Mouse (Mus musculus) spleen, adult 2 months (tissue): ENCODE data around the gene Sfrp2.

Experiments
- CTCF ChIP-seq: fragments of 200-500 bp; IDR thresholded peaks from 2 replicates; pipeline ENCODE4 v1.5.1; 2011; ENCODE audit warnings: mild to moderate bottlenecking, inconsistent platforms; ENCODE audit not compliant: insufficient read depth, insufficient read length, insufficient replicate concordance; ENCODE audit errors: extremely low read depth
- POLR2A ChIP-seq: fragments of 200-500 bp; IDR thresholded peaks from 2 replicates; pipeline ENCODE4 v1.6.1; 2011; ENCODE audit warnings: low read depth, low read length, inconsistent platforms

DNA sequence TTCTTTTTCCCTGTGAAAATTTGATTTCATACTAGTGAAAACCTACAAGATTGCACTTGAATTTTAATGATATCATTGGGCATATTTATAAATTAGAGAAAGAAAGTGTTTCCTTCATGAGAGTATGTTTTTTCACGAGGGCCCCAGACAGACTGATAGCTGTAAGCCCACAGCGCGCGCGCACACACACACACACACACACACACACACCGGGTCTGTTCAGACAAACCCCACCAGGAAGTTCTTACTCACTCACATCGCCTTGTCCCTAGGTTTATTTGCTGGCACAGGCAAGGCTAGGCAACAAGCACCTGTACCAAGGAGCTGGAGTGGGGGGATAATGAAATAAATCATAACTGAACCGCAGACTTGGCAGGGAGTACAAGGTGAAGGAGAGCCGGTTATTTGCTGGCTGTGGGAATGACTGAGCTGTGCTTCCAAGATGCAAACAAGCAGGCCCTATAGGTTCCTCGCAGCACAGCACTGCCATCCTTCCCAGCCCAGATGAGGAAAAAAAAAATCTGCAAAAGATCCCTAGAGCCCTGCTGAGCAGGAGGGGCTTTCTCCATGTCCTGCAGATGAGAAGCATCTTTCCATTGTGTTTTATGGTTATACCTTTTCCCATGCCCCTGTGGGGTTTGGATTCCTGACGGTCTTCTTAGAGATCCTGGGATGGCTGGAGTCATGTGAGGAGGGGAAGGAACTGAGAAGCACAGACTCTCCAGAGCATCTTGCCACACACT, 2.3 kb downstream of the Sfrp2 start:
- TF ChIP-seq POLR2A (no peak), CTCF (no peak)
